Comparison of ENCODE assay signal across 24 mouse cellular contexts in genomic region chr10:93800895-93801294, GRCm38 (mm10). TPM values are rescaled to one million over a fixed set of nuclear protein-coding genes. Genes with fewer than 3 reads are reported as not detected.
DNase-seq lines count a peak whose midpoint lies in the region; ATAC-seq and TF ChIP-seq lines count a peak whose summit lies in the region.
"Had no signal": no experiment of that assay in that cellular context is flagged by ENCODE, and none has a peak within 500 bp of the region (broad histone marks: within the 10 kb centered on the region; RNA-seq: fewer than 3 reads in every experiment).

No protein-coding gene starts in this region.

- peak; percentile 59; the same call in 1 of the 2 replicates for ATAC-seq in frontal cortex, adult (ENCODE audit: low TSS enrichment)
- ATAC-seq: forebrain, embryonic 15.5 days; intestine, postnatal 0 days had no signal

- no peaks in the 10 kb centered on the region for H3K27me3 ChIP-seq in myocyte (ENCODE audit: control insufficient read depth, insufficient read depth, insufficient read length)
- H3K27me3 ChIP-seq: forebrain, embryonic 15.5 days; hindbrain, embryonic 15.5 days had no signal

- H3K79me2 ChIP-seq in myocyte (ENCODE audit: control insufficient read depth, insufficient read depth), result no peaks in the 10 kb centered on the region

- no peak for TF ChIP-seq POLR2A in myocyte (IDR thresholded peaks at IDR 0.05; ENCODE audit: insufficient read length, low read depth)

- DNase-seq in frontal cortex, postnatal 10 days (ENCODE audit: low spot score in 2 of 2), result no peak
- peak; percentile 28 to 39 for DNase-seq in layer of hippocampus, postnatal 10 days (ENCODE audit: low spot score in 2 of 2)
- DNase-seq in layer of hippocampus, adult 9-10 months (ENCODE audit: low spot score), result no peak
- DNase-seq in brain, adult 2 months (ENCODE audit: low read depth, low spot score), result peak; percentile 53
- no peak for DNase-seq in left cerebral cortex, adult 11 months (ENCODE audit: low spot score)
- DNase-seq in left cerebral cortex, adult 18-20 months (ENCODE audit: low spot score in 2 of 2), result no peak
- DNase-seq: adrenal gland, postnatal 36 days; B cell, adult 2 months; lung, adult 2 months; lung, postnatal 36 days; right cerebral cortex, adult 18-20 months; thymus, adult 18-20 months had no signal

- no peak overlapping the region for H3ac ChIP-seq in myocyte (ENCODE audit: control insufficient read depth, insufficient read length)

- H3K4me3 ChIP-seq in myocyte, result no peak overlapping the region
- H3K4me3 ChIP-seq: forebrain, embryonic 15.5 days; hindbrain, embryonic 15.5 days; midbrain, embryonic 10.5 days had no signal

- no peaks in the 10 kb centered on the region for H3K36me3 ChIP-seq in myocyte (ENCODE audit: control insufficient read depth, insufficient read depth)
- H3K36me3 ChIP-seq: forebrain, embryonic 15.5 days; hindbrain, embryonic 15.5 days; midbrain, embryonic 10.5 days had no signal

- peak overlapping the region; percentile 86 for H3K4me2 ChIP-seq in myocyte (ENCODE audit: low read depth)
- H3K4me2 ChIP-seq: forebrain, embryonic 15.5 days; hindbrain, embryonic 15.5 days had no signal

TF ChIP-seq in myocyte, 11 proteins besides CTCF, POLR2A, EP300 and RAD21:
- TF ChIP-seq MAX (IDR thresholded peaks at IDR 0.05; ENCODE audit: low read depth), result peak; percentile 70
- TF ChIP-seq POLR2AphosphoS2 (IDR thresholded peaks at IDR 0.05; ENCODE audit: insufficient read length, low read depth), result no peak
- TF ChIP-seq TCF12 (IDR thresholded peaks at IDR 0.05; ENCODE audit: insufficient read depth, poor library complexity, severe bottlenecking), result peak; percentile 89
- peak; percentile 28 to 86 (median 83) for TF ChIP-seq MYOD1 (IDR thresholded peaks at IDR 0.05; ENCODE audit: control insufficient read depth in 1 of 3, insufficient read length in 2 of 3, low read depth in 2 of 3)
- TF ChIP-seq TCF3 (IDR thresholded peaks at IDR 0.05; ENCODE audit: insufficient read length, low read depth), result peak; percentile 88
- no peak for TF ChIP-seq REST (IDR thresholded peaks at IDR 0.05; ENCODE audit: insufficient read depth, insufficient read length)
- TF ChIP-seq SRF (IDR thresholded peaks at IDR 0.05; ENCODE audit: control insufficient read depth, insufficient read length, low read depth), result no peak
- peak; percentile 54 for TF ChIP-seq USF1 (IDR thresholded peaks at IDR 0.05; ENCODE audit: low read depth)
- TF ChIP-seq MYOG (IDR thresholded peaks at IDR 0.05; ENCODE audit: control insufficient read depth in 1 of 3, insufficient read depth in 1 of 3, insufficient read length in 2 of 3, low read depth in 2 of 3), result peak; percentile 70 to 94 (median 90)
- no peak for TF ChIP-seq E2F4 (IDR thresholded peaks at IDR 0.05; ENCODE audit: insufficient read depth)
- no peak for TF ChIP-seq CEBPB (IDR thresholded peaks at IDR 0.05; ENCODE audit: insufficient read depth, poor library complexity, severe bottlenecking)

RNA-seq across cellular contexts. Expression of gene Usp44, which starts 30.5 kb away (rescaled TPM):
- not detected for total RNA-seq in layer of hippocampus, postnatal 10 days (2021)
- polyA plus RNA-seq in myocyte (2012; fragmentation: generic; extraction: Trizol), result 0.17 TPM
- not detected for total RNA-seq in left cerebral cortex, adult 18-20 months (2021)
- total RNA-seq: adrenal gland, postnatal 36 days; heart, postnatal 10 days; layer of hippocampus, adult 18-20 months; left cerebral cortex, postnatal 10 days; liver, adult 2 months; monocyte, adult 5-6 weeks had no signal
- polyA plus RNA-seq: liver, adult 2 months; urinary bladder, adult 2 months had no signal

Comparison
In these comparisons a context has a peak if more than half of its experiments do, and no peak if none do; other contexts are left out.
1. DNase-seq: peak in layer of hippocampus, postnatal 10 days (2 of 2) and brain, adult 2 months (single experiment); none in frontal cortex, postnatal 10 days (0 of 2), layer of hippocampus, adult 9-10 months (single experiment), left cerebral cortex, adult 11 months (single experiment) and left cerebral cortex, adult 18-20 months (0 of 2).